Mouse (Mus musculus): Measurements from ENCODE around the gene Orai2.
"Not testable (repeated sequence)": the region's sequence is repeated elsewhere in the genome, so short reads cannot be mapped to it uniquely, and the experiment has no call there.

GRCm38 (mm10) chr5:136149134-136149576 lies 21.4 kb downstream of the Orai2 start:
- TF ChIP-seq POLR2A (IDR thresholded peaks at IDR 0.05; ENCODE audit: control insufficient read depth, extremely low read depth, insufficient read depth, low read length, poor library complexity); CTCF (IDR thresholded peaks at IDR 0.05; ENCODE audit: borderline replicate concordance, control insufficient read depth, extremely low read depth, insufficient read depth, low read length, poor library complexity): not testable (repeated sequence)

All from thymus, adult 2 months (tissue).